Mouse (Mus musculus): ENCODE data around the gene Pgbd1. TPM values are rescaled to one million over a fixed set of nuclear protein-coding genes. Genes with fewer than 3 reads are reported as not detected.
"Not testable (repeated sequence)": the region's sequence is repeated elsewhere in the genome, so short reads cannot be mapped to it uniquely, and the experiment has no call there.

Pgbd1 gene
- total and polyA plus RNA-seq, 3 experiments: 3.9 to 7.4 (median 4.0) TPM

DNA sequence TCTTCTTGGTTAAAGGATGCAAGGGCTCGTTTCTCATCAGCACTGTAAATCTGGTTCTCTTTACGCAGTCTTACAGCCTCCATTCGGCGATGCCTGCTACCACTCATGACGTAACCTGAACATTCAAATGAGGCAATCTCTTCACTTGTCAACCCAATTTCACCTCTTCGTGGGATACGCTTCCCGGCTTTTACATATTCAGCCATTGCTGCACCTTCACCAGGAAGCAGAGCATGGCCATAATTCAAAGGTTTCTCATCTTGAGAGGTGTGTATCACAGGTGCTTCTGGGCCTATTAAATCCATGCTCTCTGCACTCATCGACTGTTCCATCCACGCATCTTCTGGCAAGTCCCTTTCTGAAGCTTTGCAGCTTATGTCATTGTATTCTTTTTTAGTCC is 26.5 kb upstream of the Pgbd1 start:
- dilution Hi-C loops (cut with MboI; ENCODE audit: extremely low pct_ligation_motif_present, extremely low pct_unique_long_range_greater_than_20kb, low sequenced_read_pairs) (no loop called here), in situ Hi-C loops (cut with MboI; ENCODE audit: low pct_ligation_motif_present, low pct_unique_long_range_greater_than_20kb, low sequenced_read_pairs) (no loop called here)
- TF ChIP-seq IRF4 (IDR thresholded peaks at IDR 0.05; ENCODE audit: low read depth, low read length) (no peak), JUN (IDR thresholded peaks at IDR 0.05; ENCODE audit: insufficient read depth, low read depth, low read length) (no peak), KAT2A (IDR thresholded peaks at IDR 0.05; ENCODE audit: insufficient replicate concordance, low read length) (no peak), POLR2A (IDR thresholded peaks at IDR 0.05; ENCODE audit: low read depth, low read length) (no peak), HCFC1 (IDR thresholded peaks at IDR 0.05; ENCODE audit: low read depth, low read length) (no peak), E2F4 (IDR thresholded peaks at IDR 0.05; ENCODE audit: insufficient replicate concordance, low read depth, low read length) (no peak), POLR2AphosphoS2 (IDR thresholded peaks at IDR 0.05; ENCODE audit: low read depth, low read length) (no peak), CTCF (conservative IDR thresholded peaks at IDR 0.05 in 1 of 2, IDR thresholded peaks at IDR 0.05 in 1 of 2; ENCODE audit: low read depth in 2 of 2, low read length in 2 of 2) (no peak), RAD21 (IDR thresholded peaks at IDR 0.05; ENCODE audit: low read depth, low read length) (no peak), ZC3H11A (IDR thresholded peaks at IDR 0.05; ENCODE audit: low read depth, low read length) (no peak), RCOR1 (conservative IDR thresholded peaks at IDR 0.05; ENCODE audit: low read depth, low read length) (no peak), MAX (IDR thresholded peaks at IDR 0.05; ENCODE audit: low read length) (no peak), TBP (conservative IDR thresholded peaks at IDR 0.05; ENCODE audit: low read depth, low read length) (no peak), JUND (conservative IDR thresholded peaks at IDR 0.05; ENCODE audit: low read depth, low read length) (no peak), ZNF384 (IDR thresholded peaks at IDR 0.05; ENCODE audit: low read depth, low read length) (no peak), USF2 (conservative IDR thresholded peaks at IDR 0.05; ENCODE audit: low read depth, low read length) (no peak)
- no peaks in the 10 kb centered on the region for H3K36me3 ChIP-seq (replicated peaks in 1 of 2; ENCODE audit: control insufficient read depth in 1 of 2, insufficient read depth in 1 of 2, low read length in 1 of 2)
- H3K4me1 ChIP-seq (ENCODE audit: control insufficient read depth in 1 of 2, insufficient read depth in 2 of 2): peaks cover 2 to 4% of the 10 kb centered on the region in 2 experiments; a peak in 1 of 4 replicates
- no peaks in the 10 kb centered on the region for H3K9me3 ChIP-seq (replicated peaks; ENCODE audit: low read length)
- H3K4me2 ChIP-seq (ENCODE audit: insufficient read depth, low read depth, poor library complexity, severe bottlenecking): peak overlapping the region; percentile 59; the same call in 1 of the 2 replicates
- H3K79me2 ChIP-seq (replicated peaks; ENCODE audit: control insufficient read depth, extremely low read depth, insufficient read depth, poor library complexity, severe bottlenecking): no peaks in the 10 kb centered on the region
- H3K9ac ChIP-seq (ENCODE audit: insufficient read depth, low read depth): no peak overlapping the region
- H3K4me3 ChIP-seq (replicated peaks in 1 of 3; ENCODE audit: low read depth in 2 of 3, low read length in 2 of 3, poor library complexity in 1 of 3): no peak overlapping the region
- no peak for DNase-seq (ENCODE audit: extremely low read depth)
- peaks cover 2% of the 10 kb centered on the region for H3K27me3 ChIP-seq (replicated peaks)
- H3K27ac ChIP-seq (ENCODE audit: insufficient read depth, low read depth): no peak overlapping the region

DNA sequence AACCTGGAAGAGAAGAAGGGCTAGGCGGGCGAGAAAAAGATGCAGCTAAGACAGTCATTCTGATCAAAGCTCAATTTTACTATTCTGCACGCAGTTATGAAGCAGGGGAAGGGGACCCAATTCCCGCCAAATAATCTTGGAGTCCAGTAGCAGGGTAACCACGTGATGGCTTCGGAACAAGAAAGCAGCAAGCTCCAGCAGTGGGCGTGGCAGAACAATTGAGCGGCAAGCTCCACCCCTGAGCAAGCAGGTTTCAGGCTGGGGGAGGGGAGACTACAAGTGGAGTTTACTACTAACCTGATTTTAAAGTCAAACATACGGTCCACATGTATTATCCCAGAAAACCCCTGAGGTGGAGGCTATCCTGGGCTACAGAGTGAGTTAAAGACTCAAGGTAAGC is 21.7 kb upstream of the Pgbd1 start:
- dilution Hi-C loops (cut with MboI; ENCODE audit: extremely low pct_ligation_motif_present, extremely low pct_unique_long_range_greater_than_20kb, low sequenced_read_pairs); in situ Hi-C loops (cut with MboI; ENCODE audit: low pct_ligation_motif_present, low pct_unique_long_range_greater_than_20kb, low sequenced_read_pairs); H3K4me3 ChIP-seq (replicated peaks in 1 of 3; ENCODE audit: low read depth in 2 of 3, low read length in 2 of 3, poor library complexity in 1 of 3): not testable (repeated sequence)

More for the DNA sequence above, 21.7 kb upstream of the Pgbd1 start:
- not testable (repeated sequence) for H3K79me2 ChIP-seq (replicated peaks; ENCODE audit: control insufficient read depth, extremely low read depth, insufficient read depth, poor library complexity, severe bottlenecking); H3K27ac ChIP-seq (ENCODE audit: insufficient read depth, low read depth); H3K4me1 ChIP-seq (ENCODE audit: control insufficient read depth in 1 of 2, insufficient read depth in 2 of 2); DNase-seq (ENCODE audit: extremely low read depth); H3K9ac ChIP-seq (ENCODE audit: insufficient read depth, low read depth); H3K36me3 ChIP-seq (replicated peaks in 1 of 2; ENCODE audit: control insufficient read depth in 1 of 2, insufficient read depth in 1 of 2, low read length in 1 of 2); H3K4me2 ChIP-seq (ENCODE audit: insufficient read depth, low read depth, poor library complexity, severe bottlenecking); H3K9me3 ChIP-seq (replicated peaks; ENCODE audit: low read length); H3K27me3 ChIP-seq (replicated peaks)

Measured in CH12.LX (cell line).